Mouse (Mus musculus) hindbrain, embryonic 14.5 days (tissue): ENCODE data around the gene Clip2. TPM values are rescaled to one million over a fixed set of nuclear protein-coding genes. Genes with fewer than 3 reads are reported as not detected.

Experiments
- ATAC-seq: fragments of 200-750 bp; cut with Nextera tagmentation; 2 replicates; pipeline ENCODE4 v1.8.0; 2017; ENCODE audit warnings: moderate number of reproducible peaks, mild to moderate bottlenecking, moderate TSS enrichment, moderate library complexity; ENCODE audit not compliant: low FRiP score
- DNase-seq: peaks from one replicate; pipeline ENCODE4 v3.0.0-alpha.2; 2015; ENCODE audit warnings: low spot score
- H3K27ac ChIP-seq: fragments of 300-500 bp; sonication (generic); 2 replicates; pipeline ENCODE4 v1.5.1; 2014; ENCODE audit warnings: mild to moderate bottlenecking, moderate library complexity
- H3K27me3 ChIP-seq: fragments of 300-500 bp; sonication (generic); 2 replicates; pipeline ENCODE4 v1.6.1; 2014; ENCODE audit warnings: mild to moderate bottlenecking, low read length, mixed read lengths; ENCODE audit not compliant: control insufficient read depth, insufficient read depth
- H3K36me3 ChIP-seq: fragments of 300-500 bp; sonication (generic); replicated peaks from 2 replicates; pipeline ENCODE4 v1.6.1; 2014; ENCODE audit not compliant: control insufficient read depth, insufficient read depth
- H3K4me1 ChIP-seq: fragments of 300-500 bp; sonication (generic); replicated peaks from 2 replicates; pipeline ENCODE4 v1.6.1; 2014; ENCODE audit warnings: antibody characterized with exemption, low read length, mixed read lengths; ENCODE audit not compliant: control insufficient read depth, insufficient read depth
- H3K4me2 ChIP-seq: fragments of 300-500 bp; sonication (generic); replicated peaks from 2 replicates; pipeline ENCODE4 v1.6.1; 2014; ENCODE audit warnings: mild to moderate bottlenecking, moderate library complexity
- H3K4me3 ChIP-seq: fragments of 300-500 bp; sonication (generic); replicated peaks from 2 replicates; pipeline ENCODE4 v1.5.1; 2014; ENCODE audit warnings: mild to moderate bottlenecking, low read length
- H3K9ac ChIP-seq: fragments of 300-500 bp; sonication (generic); 2 replicates; pipeline ENCODE4 v1.6.1; 2014
- H3K9me3 ChIP-seq: fragments of 300-500 bp; sonication (generic); 2 replicates; pipeline ENCODE4 v1.6.1; 2016; ENCODE audit warnings: low read length; ENCODE audit not compliant: control insufficient read depth
- WGBS: fragments of 180-500 bp; shearing (Covaris S2); extraction: QIAGEN DNeasy Blood & Tissue Kit; methylation state at CpG from one replicate; pipeline ENCODE4 v1.1.7; 2014; 5-methylcytosine and 5-hydroxymethylcytosine counted together
- polyA plus RNA-seq: library from polyadenylated mRNA; unstranded; fragments of >200 nt; fragmentation: Nextera tagmentation; extraction: Ambion mirVana; gene quantifications from 2 replicates; pipeline ENCODE4 v1.2.1, GENCODE M21; 2014

Gene Clip2
- polyA plus RNA-seq, 1 experiment from 2014 or later: 16.8 TPM

DNA sequence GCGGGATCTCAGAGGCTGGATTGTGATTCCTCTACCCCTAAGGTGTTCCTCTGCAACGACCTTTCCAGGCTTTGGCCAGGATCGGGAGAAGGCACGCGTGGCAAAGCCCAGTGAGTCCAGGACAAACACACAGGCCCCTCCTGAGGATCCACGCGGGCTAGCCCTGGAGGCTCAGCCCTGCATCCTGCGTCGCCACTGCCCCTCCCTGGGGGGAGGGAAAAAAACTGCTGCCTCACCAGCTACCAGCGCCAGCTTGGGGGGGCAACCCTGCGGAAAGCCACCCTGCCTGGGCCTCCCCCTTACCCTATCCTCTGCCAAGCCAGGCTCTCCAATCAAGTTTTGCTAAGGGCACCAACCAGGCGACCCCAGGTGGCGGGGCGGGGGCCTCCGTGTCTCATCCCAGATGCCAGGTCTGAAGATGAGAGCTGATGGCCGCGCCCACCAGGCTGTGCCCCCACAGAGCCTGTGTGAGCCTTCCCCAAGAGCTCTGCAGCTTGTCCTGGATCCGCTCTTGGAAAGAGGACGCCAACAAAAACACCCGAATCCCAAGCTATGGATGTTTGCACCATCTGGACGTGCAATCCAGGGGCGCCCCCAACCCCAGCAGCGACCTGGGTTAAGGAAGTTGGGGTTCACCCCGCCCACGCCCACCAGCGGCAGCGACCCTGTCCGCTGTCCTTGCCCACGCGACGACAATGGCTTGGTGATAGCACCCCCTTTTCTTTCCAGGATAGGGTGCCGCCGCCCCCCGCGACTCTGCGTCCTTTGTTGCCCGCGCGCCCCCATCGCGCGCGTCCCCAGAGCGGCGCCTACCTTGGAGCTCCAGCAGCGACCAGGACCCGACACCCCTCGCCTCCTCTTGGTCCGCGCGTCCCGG is 763 bp downstream of the Clip2 start:
- H3K36me3 ChIP-seq: 0 out of 2 replicates have a peak, but pooled peaks cover 6% of the 10 kb centered on the region
- H3K4me3 ChIP-seq: peak overlapping the region; percentile 99
- peak overlapping the region; percentile 99 for H3K9ac ChIP-seq
- H3K4me1 ChIP-seq: peaks cover 55% of the 10 kb centered on the region
- WGBS: under 1% methylated on average over 51 of the region's 52 CpGs
- no peaks in the 10 kb centered on the region for H3K27me3 ChIP-seq
- DNase-seq (peak; percentile 53), ATAC-seq (peak; percentile 34)
- no peaks in the 10 kb centered on the region for H3K9me3 ChIP-seq
- peak overlapping the region; percentile 88 for H3K4me2 ChIP-seq
- peak overlapping the region; percentile 99 for H3K27ac ChIP-seq

DNA sequence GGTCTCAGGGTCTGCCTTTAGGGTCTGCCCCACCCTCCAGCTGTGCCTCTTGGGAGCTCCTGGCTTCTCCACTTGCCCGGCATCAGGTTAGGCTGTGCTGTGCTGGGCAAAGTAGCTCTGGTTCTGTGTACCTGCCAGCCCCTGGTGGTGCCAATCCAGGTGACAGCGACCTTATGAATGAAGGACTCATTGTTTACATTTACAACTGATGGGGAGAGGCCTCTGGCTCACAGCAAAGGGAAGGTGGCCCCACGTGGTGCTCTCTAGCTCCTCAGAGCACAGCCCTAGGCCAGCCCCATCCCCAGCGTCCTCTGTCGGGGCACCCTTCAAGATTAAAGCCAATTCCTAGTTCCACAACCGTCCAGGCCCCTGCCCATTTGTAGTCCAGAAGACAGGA is 1.4 kb downstream of the Clip2 start:
- Histone ChIP-seq H3K4me1 (peaks cover 56% of the 10 kb centered on the region), H3K9ac (peak overlapping the region; percentile 99), H3K27ac (peak overlapping the region; percentile 99), H3K4me2 (peak overlapping the region; percentile 88), H3K36me3 (0 out of 2 replicates have a peak, but pooled peaks cover 6% of the 10 kb centered on the region), H3K4me3 (peak overlapping the region; percentile 99), H3K27me3 (no peaks in the 10 kb centered on the region), H3K9me3 (no peaks in the 10 kb centered on the region)
- DNase-seq (no peak), ATAC-seq (no peak)
- 7% methylated on average over 6 of the region's 6 CpGs for WGBS

DNA sequence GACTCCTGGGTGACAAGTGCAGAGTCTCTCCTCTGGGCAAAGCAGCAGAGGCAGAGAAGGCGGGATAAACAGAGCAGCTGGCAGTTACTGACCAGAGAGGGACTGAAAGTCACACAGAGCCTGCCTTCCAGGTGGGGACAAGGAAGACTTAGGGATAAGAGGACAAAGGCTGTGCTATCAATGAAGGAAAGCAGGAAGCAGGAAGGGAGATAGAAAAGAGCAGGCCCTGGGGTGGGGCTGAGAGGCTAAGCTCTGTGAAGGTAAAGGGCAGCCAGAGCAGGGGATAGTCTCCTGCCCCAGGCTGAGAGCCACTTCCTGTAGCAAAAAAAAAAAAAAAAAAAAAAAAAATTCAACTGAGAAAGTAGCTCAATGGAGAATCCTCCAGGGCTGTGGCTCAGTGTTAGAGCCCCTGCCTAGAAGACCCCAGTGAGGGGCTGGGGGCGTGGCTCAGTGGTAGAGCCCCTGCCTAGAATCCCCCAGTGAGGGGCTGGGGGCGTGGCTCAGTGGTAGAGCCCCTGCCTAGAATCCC is 2.5 kb downstream of the Clip2 start:
- no peaks in the 10 kb centered on the region for H3K9me3 ChIP-seq
- peak overlapping the region; percentile 12; the same call in 1 of the 2 replicates for H3K4me3 ChIP-seq
- no peaks in the 10 kb centered on the region for H3K27me3 ChIP-seq
- H3K4me1 ChIP-seq: peaks cover 56% of the 10 kb centered on the region
- H3K4me2 ChIP-seq: peak overlapping the region; percentile 88
- H3K27ac ChIP-seq: no peak overlapping the region
- WGBS: 100% methylated on average over 2 of the region's 3 CpGs
- H3K36me3 ChIP-seq: 0 out of 2 replicates have a peak, but pooled peaks cover 6% of the 10 kb centered on the region
- no peak for DNase-seq
- no peak for ATAC-seq
- peak overlapping the region; percentile 3; the same call in 1 of the 2 replicates for H3K9ac ChIP-seq

DNA sequence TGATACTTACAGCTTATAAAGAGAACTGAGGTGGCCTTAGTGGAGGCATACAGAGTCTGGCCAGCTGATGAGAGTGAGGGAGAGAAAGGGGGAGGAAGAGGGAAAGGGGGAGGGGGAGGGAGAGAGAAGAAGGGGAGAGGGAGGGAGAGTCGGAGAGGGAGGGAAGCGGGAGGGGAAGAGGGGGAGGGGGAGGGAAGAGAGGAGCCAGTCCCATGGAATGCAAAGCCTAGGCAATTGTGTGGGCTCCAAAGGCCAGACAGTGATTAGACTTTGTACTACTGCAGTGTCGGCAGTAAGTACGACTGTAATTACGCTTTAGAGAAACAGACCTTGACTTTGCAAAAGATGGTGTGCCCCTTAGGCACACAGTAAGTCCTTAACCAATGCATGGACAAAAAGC is 3.9 kb downstream of the Clip2 start:
- peaks cover 10% of the 10 kb centered on the region; the same call in 1 of the 2 replicates for H3K36me3 ChIP-seq
- peaks cover 57% of the 10 kb centered on the region for H3K4me1 ChIP-seq
- no peak overlapping the region for H3K27ac ChIP-seq
- ATAC-seq (no peak), DNase-seq (no peak)
- H3K9ac ChIP-seq: no peak overlapping the region
- 51% methylated on average over 5 of the region's 5 CpGs for WGBS
- no peaks in the 10 kb centered on the region for H3K27me3 ChIP-seq
- H3K9me3 ChIP-seq: no peaks in the 10 kb centered on the region
- H3K4me2 ChIP-seq: peak overlapping the region; percentile 88; the same call in 1 of the 2 replicates
- no peak overlapping the region for H3K4me3 ChIP-seq

DNA sequence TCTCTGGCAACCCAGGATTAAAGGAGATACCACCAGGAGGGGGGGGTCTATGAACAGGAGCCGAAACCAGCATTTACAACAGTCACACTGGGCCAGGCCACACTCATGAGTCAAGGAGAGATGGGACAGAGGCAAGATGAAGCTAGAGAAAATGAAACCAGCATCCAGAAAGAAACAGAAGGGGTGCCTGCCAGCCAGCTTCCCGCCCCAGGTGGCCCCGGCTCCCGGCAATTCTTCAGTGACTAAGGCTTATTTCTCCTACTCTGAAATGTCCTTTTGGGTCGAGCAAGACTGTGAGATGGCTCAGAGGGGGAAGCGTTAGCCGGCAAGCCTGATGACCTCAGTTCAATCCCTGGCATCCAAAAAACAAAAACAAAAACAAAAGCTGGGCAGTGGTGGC is 5.4 kb downstream of the Clip2 start:
- no peaks in the 10 kb centered on the region for H3K9me3 ChIP-seq
- H3K27me3 ChIP-seq: no peaks in the 10 kb centered on the region
- no peak overlapping the region for H3K27ac ChIP-seq
- DNase-seq (no peak), ATAC-seq (no peak)
- 77% methylated on average over 7 of the region's 7 CpGs for WGBS
- H3K4me3 ChIP-seq: no peak overlapping the region
- peaks cover 57% of the 10 kb centered on the region for H3K4me1 ChIP-seq
- H3K4me2 ChIP-seq: no peak overlapping the region
- H3K36me3 ChIP-seq: peaks cover 10% of the 10 kb centered on the region; the same call in 1 of the 2 replicates
- no peak overlapping the region for H3K9ac ChIP-seq

DNA sequence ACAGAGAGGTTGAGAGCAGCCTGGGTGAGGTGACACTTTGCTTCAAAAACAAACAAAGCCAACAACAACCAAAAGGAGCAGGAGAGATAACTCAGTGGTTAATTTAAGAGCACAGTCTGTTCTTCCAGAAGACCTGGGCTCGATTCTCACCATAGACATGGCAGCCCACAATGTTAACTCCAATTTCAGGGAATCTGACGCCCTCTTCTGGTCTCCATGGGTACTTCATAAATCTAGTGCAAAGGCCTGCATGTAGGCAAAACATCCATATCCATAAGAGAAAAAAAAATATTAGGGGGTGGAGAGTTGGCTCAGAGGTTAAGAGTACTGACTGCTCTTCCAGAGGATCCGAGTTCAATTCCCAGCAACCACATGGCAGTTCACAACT is 7.0 kb downstream of the Clip2 start:
- DNase-seq (no peak), ATAC-seq (no peak)
- WGBS: 65% methylated on average over 3 of the region's 3 CpGs
- Histone ChIP-seq H3K9me3 (no peaks in the 10 kb centered on the region), H3K4me2 (no peak overlapping the region), H3K9ac (no peak overlapping the region), H3K27ac (no peak overlapping the region), H3K4me3 (no peak overlapping the region), H3K36me3 (peaks cover 10% of the 10 kb centered on the region; the same call in 1 of the 2 replicates), H3K27me3 (no peaks in the 10 kb centered on the region), H3K4me1 (peaks cover 53% of the 10 kb centered on the region)

DNA sequence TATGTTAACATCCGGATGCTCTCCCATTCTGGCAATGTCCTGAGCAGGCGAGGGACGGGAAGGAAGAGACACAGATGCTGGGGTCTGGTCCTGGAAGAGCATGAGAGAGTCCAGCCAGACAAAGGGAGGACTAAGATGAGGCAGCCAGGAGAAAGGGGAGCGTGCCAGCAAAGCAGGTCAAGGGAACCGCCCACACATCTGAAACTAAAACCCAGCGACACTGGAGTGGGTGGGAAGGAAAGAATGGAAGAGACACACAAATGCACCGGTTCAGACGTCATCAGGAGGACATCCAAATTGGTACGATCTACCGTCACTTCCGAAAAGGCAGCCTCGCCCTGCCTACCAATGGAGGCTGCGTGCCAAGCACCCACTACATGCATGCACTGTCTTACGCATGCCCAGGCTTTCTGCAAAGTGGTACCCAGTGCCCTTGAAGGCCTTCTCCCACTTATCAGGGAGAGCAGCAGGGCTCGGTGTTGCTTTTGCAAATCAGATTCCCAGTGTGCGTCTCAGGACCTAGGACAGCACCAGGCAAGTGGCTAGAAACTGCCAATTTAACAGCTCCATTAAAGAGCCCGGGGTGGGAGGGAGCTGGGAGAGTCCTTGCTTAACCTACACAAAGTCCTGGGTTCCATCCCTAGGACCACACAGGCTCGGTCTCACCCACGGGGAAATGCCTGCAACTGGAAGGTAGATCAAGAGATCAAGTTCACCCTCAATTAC is 7.6 kb downstream of the Clip2 start:
- peaks cover 53% of the 10 kb centered on the region for H3K4me1 ChIP-seq
- H3K9ac ChIP-seq: no peak overlapping the region
- no peak overlapping the region for H3K4me3 ChIP-seq
- H3K9me3 ChIP-seq: no peaks in the 10 kb centered on the region
- DNase-seq (no peak), ATAC-seq (no peak)
- H3K27ac ChIP-seq: no peak overlapping the region
- no peak overlapping the region for H3K4me2 ChIP-seq
- peaks cover 10% of the 10 kb centered on the region; the same call in 1 of the 2 replicates for H3K36me3 ChIP-seq
- no peaks in the 10 kb centered on the region for H3K27me3 ChIP-seq
- 69% methylated on average over 19 of the region's 19 CpGs for WGBS

DNA sequence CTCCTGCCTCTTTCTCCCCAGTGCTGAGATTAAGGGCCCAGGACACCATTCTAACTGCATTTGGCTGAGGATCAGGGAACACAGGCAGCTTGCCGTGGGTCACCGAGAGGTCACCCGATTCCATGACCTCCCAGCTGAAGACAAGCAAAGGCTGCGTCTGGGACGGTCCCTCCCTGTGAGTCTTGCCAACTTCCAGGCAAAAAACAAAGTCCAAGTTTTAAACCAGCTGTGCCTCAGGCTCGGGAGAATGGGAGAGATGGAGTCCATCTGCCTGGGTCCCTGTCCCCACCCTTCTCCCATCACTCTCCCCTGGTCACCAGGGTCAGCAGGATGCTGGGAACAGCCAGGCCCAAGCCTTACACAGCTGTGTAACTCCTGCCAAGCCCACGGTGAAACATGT is 10.6 kb downstream of the Clip2 start:
- H3K4me2 ChIP-seq: no peak overlapping the region
- DNase-seq (no peak), ATAC-seq (no peak)
- 32% methylated on average over 7 of the region's 7 CpGs for WGBS
- H3K27ac ChIP-seq: no peak overlapping the region
- H3K4me3 ChIP-seq: no peak overlapping the region
- H3K27me3 ChIP-seq: no peaks in the 10 kb centered on the region
- no peak overlapping the region for H3K9ac ChIP-seq
- peaks cover 26% of the 10 kb centered on the region for H3K4me1 ChIP-seq
- H3K36me3 ChIP-seq: peaks cover 19% of the 10 kb centered on the region
- no peaks in the 10 kb centered on the region for H3K9me3 ChIP-seq

DNA sequence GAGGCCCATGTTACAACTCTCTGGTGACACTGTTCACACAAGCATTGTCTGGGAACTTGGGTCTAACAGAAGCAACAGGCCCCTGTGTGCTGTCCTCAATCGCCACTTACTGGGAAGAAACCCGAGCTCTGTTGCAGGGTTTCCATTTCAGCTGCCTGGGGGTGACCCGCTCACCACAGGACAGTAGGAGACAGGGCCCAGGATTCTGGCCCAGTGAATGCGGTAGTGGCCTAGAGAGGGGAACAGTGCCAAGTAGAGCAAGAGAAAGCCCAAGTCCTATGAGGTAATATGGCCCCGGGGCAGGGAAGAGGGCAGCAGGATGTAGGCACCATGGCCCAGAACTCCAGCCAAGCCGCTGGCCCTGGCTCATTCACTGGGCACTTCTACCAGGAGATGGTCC is 11.4 kb downstream of the Clip2 start:
- Histone ChIP-seq H3K4me3 (no peak overlapping the region), H3K4me2 (no peak overlapping the region), H3K9ac (no peak overlapping the region), H3K4me1 (peaks cover 22% of the 10 kb centered on the region), H3K27ac (0 out of 2 replicates have a peak overlapping the region, but pooled peaks have one; percentile 43), H3K9me3 (no peaks in the 10 kb centered on the region), H3K27me3 (no peaks in the 10 kb centered on the region), H3K36me3 (peaks cover 19% of the 10 kb centered on the region)
- no peak for ATAC-seq
- 81% methylated on average over 6 of the region's 6 CpGs for WGBS
- DNase-seq: no peak
